Mouse (Mus musculus): ENCODE data around the gene Gstz1. TPM values are rescaled to one million over a fixed set of nuclear protein-coding genes. Genes with fewer than 3 reads are reported as not detected.
A peak's percentile ranks its signal among the peaks of the same experiment; 100 is the strongest.
"Not testable (repeated sequence)": the region's sequence is repeated elsewhere in the genome, so short reads cannot be mapped to it uniquely, and the experiment has no call there.

The Gstz1 gene
- polyA plus RNA-seq, 1 experiment: 81.4 TPM

- TF ChIP-seq CTCF (IDR thresholded peaks at IDR 0.05; ENCODE audit: control insufficient read depth, insufficient read depth, insufficient replicate concordance, low read depth, low read length): no peak
- TF ChIP-seq POLR2A (IDR thresholded peaks at IDR 0.05; ENCODE audit: control insufficient read depth, low read depth, low read length): no peak
- H3K27ac ChIP-seq (ENCODE audit: control insufficient read depth, insufficient read depth, low read depth, low read length): no peak overlapping the region
- H3K36me3 ChIP-seq (ENCODE audit: control insufficient read depth, insufficient read depth, low read length): no peaks in the 10 kb centered on the region
- no peak overlapping the region for H3K4me3 ChIP-seq (ENCODE audit: control insufficient read depth, low read depth, low read length)
- H3K27me3 ChIP-seq (ENCODE audit: control insufficient read depth, insufficient read depth, low read length): no peaks in the 10 kb centered on the region
- peaks cover 4% of the 10 kb centered on the region; the same call in 1 of the 2 replicates for H3K4me1 ChIP-seq (ENCODE audit: control insufficient read depth, insufficient read depth, low read length)
These were observed 48.1 kb downstream of the Gstz1 start for GRCm38 (mm10) chr12:87195069-87195468.

GRCm38 (mm10) chr12:87196310-87196709 is 49.3 kb downstream of the Gstz1 start:
- Histone ChIP-seq H3K4me3 (ENCODE audit: control insufficient read depth, low read depth, low read length) (no peak overlapping the region), H3K36me3 (ENCODE audit: control insufficient read depth, insufficient read depth, low read length) (no peaks in the 10 kb centered on the region; the same call in 1 of the 2 replicates), H3K27me3 (ENCODE audit: control insufficient read depth, insufficient read depth, low read length) (no peaks in the 10 kb centered on the region), H3K4me1 (ENCODE audit: control insufficient read depth, insufficient read depth, low read length) (peaks cover 4% of the 10 kb centered on the region; the same call in 1 of the 2 replicates), H3K27ac (ENCODE audit: control insufficient read depth, insufficient read depth, low read depth, low read length) (no peak overlapping the region)
- TF ChIP-seq POLR2A (IDR thresholded peaks at IDR 0.05; ENCODE audit: control insufficient read depth, low read depth, low read length) (no peak), CTCF (IDR thresholded peaks at IDR 0.05; ENCODE audit: control insufficient read depth, insufficient read depth, insufficient replicate concordance, low read depth, low read length) (no peak)

GRCm38 (mm10) chr12:87198792-87199191 is 51.8 kb downstream of the Gstz1 start:
- TF ChIP-seq CTCF (IDR thresholded peaks at IDR 0.05; ENCODE audit: control insufficient read depth, insufficient read depth, insufficient replicate concordance, low read depth, low read length) (no peak), POLR2A (IDR thresholded peaks at IDR 0.05; ENCODE audit: control insufficient read depth, low read depth, low read length) (no peak)
- Histone ChIP-seq H3K27me3 (ENCODE audit: control insufficient read depth, insufficient read depth, low read length) (no peaks in the 10 kb centered on the region), H3K36me3 (ENCODE audit: control insufficient read depth, insufficient read depth, low read length) (peaks cover 2% of the 10 kb centered on the region)

GRCm38 (mm10) chr12:87199206-87199972 is 52.4 kb downstream of the Gstz1 start, which contains the start of gene Samd15:
Samd15 (plus strand) TSS chr12:87199723.
- no peak for TF ChIP-seq POLR2A (IDR thresholded peaks at IDR 0.05; ENCODE audit: control insufficient read depth, low read depth, low read length)
- no peak for TF ChIP-seq CTCF (IDR thresholded peaks at IDR 0.05; ENCODE audit: control insufficient read depth, insufficient read depth, insufficient replicate concordance, low read depth, low read length)
- peaks cover 4% of the 10 kb centered on the region; the same call in 1 of the 2 replicates for H3K4me1 ChIP-seq (ENCODE audit: control insufficient read depth, insufficient read depth, low read length)
- H3K36me3 ChIP-seq (ENCODE audit: control insufficient read depth, insufficient read depth, low read length): peaks cover 2% of the 10 kb centered on the region
- peak within 1 kb of the TSS; percentile 82 for H3K4me3 ChIP-seq (ENCODE audit: control insufficient read depth, low read depth, low read length)
- H3K27me3 ChIP-seq (ENCODE audit: control insufficient read depth, insufficient read depth, low read length): no peaks in the 10 kb centered on the region
- H3K27ac ChIP-seq (ENCODE audit: control insufficient read depth, insufficient read depth, low read depth, low read length): peak within 1 kb of the TSS; percentile 33

More at GRCm38 (mm10) chr12:87198792-87199191, 51.8 kb downstream of the Gstz1 start:
- Histone ChIP-seq H3K4me3 (ENCODE audit: control insufficient read depth, low read depth, low read length) (peak overlapping the region; percentile 82), H3K27ac (ENCODE audit: control insufficient read depth, insufficient read depth, low read depth, low read length) (no peak overlapping the region), H3K4me1 (ENCODE audit: control insufficient read depth, insufficient read depth, low read length) (peaks cover 4% of the 10 kb centered on the region; the same call in 1 of the 2 replicates)

- H3K36me3 ChIP-seq (ENCODE audit: control insufficient read depth, insufficient read depth, low read length): peaks cover 2% of the 10 kb centered on the region
- no peaks in the 10 kb centered on the region for H3K27me3 ChIP-seq (ENCODE audit: control insufficient read depth, insufficient read depth, low read length)
- peak within 1 kb of the TSS; percentile 82 for H3K4me3 ChIP-seq (ENCODE audit: control insufficient read depth, low read depth, low read length)
- peak within 1 kb of the TSS; percentile 33 for H3K27ac ChIP-seq (ENCODE audit: control insufficient read depth, insufficient read depth, low read depth, low read length)
- peaks cover 4% of the 10 kb centered on the region; the same call in 1 of the 2 replicates for H3K4me1 ChIP-seq (ENCODE audit: control insufficient read depth, insufficient read depth, low read length)
- TF ChIP-seq CTCF (IDR thresholded peaks at IDR 0.05; ENCODE audit: control insufficient read depth, insufficient read depth, insufficient replicate concordance, low read depth, low read length): no peak
- TF ChIP-seq POLR2A (IDR thresholded peaks at IDR 0.05; ENCODE audit: control insufficient read depth, low read depth, low read length): no peak; the same call in 1 of the 2 replicates
These were observed 53.1 kb downstream of the Gstz1 start, which contains the start of gene Tmed8 for GRCm38 (mm10) chr12:87199973-87200586. Tmed8 (minus strand) TSS chr12:87200454.

GRCm38 (mm10) chr12:87201694-87202093 is 54.7 kb downstream of the Gstz1 start:
- Histone ChIP-seq H3K27ac (ENCODE audit: control insufficient read depth, insufficient read depth, low read depth, low read length) (no peak overlapping the region), H3K4me3 (ENCODE audit: control insufficient read depth, low read depth, low read length) (peak overlapping the region; percentile 16; the same call in 1 of the 2 replicates), H3K4me1 (ENCODE audit: control insufficient read depth, insufficient read depth, low read length) (peaks cover 4% of the 10 kb centered on the region; the same call in 1 of the 2 replicates), H3K27me3 (ENCODE audit: control insufficient read depth, insufficient read depth, low read length) (no peaks in the 10 kb centered on the region), H3K36me3 (ENCODE audit: control insufficient read depth, insufficient read depth, low read length) (peaks cover 2% of the 10 kb centered on the region)
- no peak for TF ChIP-seq POLR2A (IDR thresholded peaks at IDR 0.05; ENCODE audit: control insufficient read depth, low read depth, low read length)
- no peak for TF ChIP-seq CTCF (IDR thresholded peaks at IDR 0.05; ENCODE audit: control insufficient read depth, insufficient read depth, insufficient replicate concordance, low read depth, low read length)

- H3K4me1 ChIP-seq (ENCODE audit: control insufficient read depth, insufficient read depth, low read length); H3K36me3 ChIP-seq (ENCODE audit: control insufficient read depth, insufficient read depth, low read length); H3K4me3 ChIP-seq (ENCODE audit: control insufficient read depth, low read depth, low read length); H3K27ac ChIP-seq (ENCODE audit: control insufficient read depth, insufficient read depth, low read depth, low read length); H3K27me3 ChIP-seq (ENCODE audit: control insufficient read depth, insufficient read depth, low read length): not testable (repeated sequence)
These were observed 58.8 kb downstream of the Gstz1 start for GRCm38 (mm10) chr12:87205789-87206188.

All from testis, adult 2 months (tissue).